Mouse (Mus musculus) right cerebral cortex, postnatal 4 days (tissue): ENCODE data around the gene Foxp1.

Source experiments
- DNase-seq: peaks from one replicate; pipeline ENCODE4 v3.0.0-alpha.2; 2022

Gene Foxp1

GRCm38 (mm10) chr6:99519806-99520675 is 2.5 kb downstream of the Foxp1 start:
- DNase-seq, result peak; percentile 43

GRCm38 (mm10) chr6:99519052-99519451 is 3.5 kb downstream of the Foxp1 start:
- no peak for DNase-seq

- DNase-seq, result no peak
Observed at GRCm38 (mm10) chr6:99515667-99516199, 6.8 kb downstream of the Foxp1 start.

- DNase-seq, result no peak
Observed at GRCm38 (mm10) chr6:99511862-99512261, 10.7 kb downstream of the Foxp1 start.

- DNase-seq, result no peak
Observed at GRCm38 (mm10) chr6:99509189-99509592, 13.3 kb downstream of the Foxp1 start.

- DNase-seq, result no peak
Observed at GRCm38 (mm10) chr6:99506816-99507215, 15.7 kb downstream of the Foxp1 start.

GRCm38 (mm10) chr6:99503741-99504140 is 18.8 kb downstream of the Foxp1 start:
- DNase-seq, result no peak

GRCm38 (mm10) chr6:99502727-99503126 is 19.8 kb downstream of the Foxp1 start:
- no peak for DNase-seq

GRCm38 (mm10) chr6:99502314-99502713 is 20.2 kb downstream of the Foxp1 start:
- no peak for DNase-seq

- DNase-seq, result no peak
Observed at GRCm38 (mm10) chr6:99500570-99501270, 21.8 kb downstream of the Foxp1 start.

- DNase-seq, result no peak
Observed at GRCm38 (mm10) chr6:99498082-99498481, 24.4 kb downstream of the Foxp1 start.

GRCm38 (mm10) chr6:99496114-99496513 is 26.4 kb downstream of the Foxp1 start:
- DNase-seq, result no peak

GRCm38 (mm10) chr6:99492937-99493336 is 29.6 kb downstream of the Foxp1 start:
- no peak for DNase-seq

- no peak for DNase-seq
Observed at GRCm38 (mm10) chr6:99491979-99492544, 30.5 kb downstream of the Foxp1 start.

- no peak for DNase-seq
Observed at GRCm38 (mm10) chr6:99491146-99491545, 31.4 kb downstream of the Foxp1 start.

GRCm38 (mm10) chr6:99489900-99490648 is 32.4 kb downstream of the Foxp1 start:
- no peak for DNase-seq

- no peak for DNase-seq
Observed at GRCm38 (mm10) chr6:99489423-99489822, 33.1 kb downstream of the Foxp1 start.

- DNase-seq, result peak; percentile 13
Observed at GRCm38 (mm10) chr6:99485884-99486640, 36.5 kb downstream of the Foxp1 start.

- DNase-seq, result peak; percentile 62
Observed at GRCm38 (mm10) chr6:99485217-99485883, 37.2 kb downstream of the Foxp1 start.

GRCm38 (mm10) chr6:99484884-99485216 is 37.7 kb downstream of the Foxp1 start:
- no peak for DNase-seq

- no peak for DNase-seq
Observed at GRCm38 (mm10) chr6:99484197-99484725, 38.3 kb downstream of the Foxp1 start.
